Mouse (Mus musculus) hindbrain, postnatal 0 days (tissue): ENCODE measurements around the gene Phb. TPM values are rescaled to one million over a fixed set of nuclear protein-coding genes. Genes with fewer than 3 reads are reported as not detected.

Experiments used
- ATAC-seq: fragments of 200-750 bp; cut with Nextera tagmentation; 2 replicates; pipeline ENCODE4 v1.8.0; 2017; ENCODE audit warnings: mild to moderate bottlenecking, moderate TSS enrichment, moderate library complexity
- DNase-seq: peaks from one replicate; pipeline ENCODE4 v3.0.0-alpha.2; 2015; ENCODE audit warnings: low spot score
- H3K27ac ChIP-seq: fragments of 300-500 bp; sonication (generic); 2 replicates; pipeline ENCODE4 v1.5.1; 2014; ENCODE audit warnings: mild to moderate bottlenecking
- H3K27me3 ChIP-seq: fragments of 300-500 bp; sonication (generic); 2 replicates; pipeline ENCODE4 v1.6.1; 2014; ENCODE audit warnings: low read length, mixed read lengths; ENCODE audit not compliant: insufficient read depth
- H3K36me3 ChIP-seq: fragments of 300-500 bp; sonication (generic); 2 replicates; pipeline ENCODE4 v1.6.1; 2014; ENCODE audit warnings: low read length, mixed read lengths; ENCODE audit not compliant: insufficient read depth
- H3K4me1 ChIP-seq: fragments of 300-500 bp; sonication (generic); 2 replicates; pipeline ENCODE4 v1.6.1; 2014; ENCODE audit warnings: antibody characterized with exemption, low read length, mixed read lengths; ENCODE audit not compliant: insufficient read depth
- H3K4me2 ChIP-seq: fragments of 300-500 bp; sonication (generic); 2 replicates; pipeline ENCODE4 v1.6.1; 2014; ENCODE audit warnings: low read depth, mild to moderate bottlenecking, low read length, moderate library complexity, mixed read lengths
- H3K4me3 ChIP-seq: fragments of 300-500 bp; sonication (generic); 2 replicates; pipeline ENCODE4 v1.5.1; 2014; ENCODE audit warnings: low read length
- H3K9ac ChIP-seq: fragments of 300-500 bp; sonication (generic); replicated peaks from 2 replicates; pipeline ENCODE4 v1.6.1; 2014; ENCODE audit warnings: mild to moderate bottlenecking, low read length, moderate library complexity, mixed read lengths
- H3K9me3 ChIP-seq: fragments of 300-500 bp; sonication (generic); 2 replicates; pipeline ENCODE4 v1.6.1; 2016; ENCODE audit warnings: low read length, mixed read lengths
- CTCF ChIP-seq: IDR thresholded peaks from 2 replicates; pipeline ENCODE4 v1.5.1; 2016; ENCODE audit warnings: antibody characterized with exemption, control low read depth, low read depth
- WGBS: fragments of 180-500 bp; shearing (Covaris S2); extraction: QIAGEN DNeasy Blood & Tissue Kit; methylation state at CpG from one replicate; pipeline ENCODE4 v1.1.7; 2014; 5-methylcytosine and 5-hydroxymethylcytosine counted together
- polyA plus RNA-seq: library from polyadenylated mRNA; unstranded; fragments of >200 nt; fragmentation: Nextera tagmentation; extraction: Ambion mirVana; gene quantifications from 2 replicates; pipeline ENCODE4 v1.2.1, GENCODE M21; 2015
- total RNA-seq: library from RNA; depleted of rRNA; stranded (reverse); fragments of >200 nt; gene quantifications from 2 replicates; pipeline ENCODE4 v1.2.3, GENCODE M21; 2014; rRNA removed

Phb gene
- total and polyA plus RNA-seq, 2 experiments from 2014 or later = 156 to 214 TPM

DNA sequence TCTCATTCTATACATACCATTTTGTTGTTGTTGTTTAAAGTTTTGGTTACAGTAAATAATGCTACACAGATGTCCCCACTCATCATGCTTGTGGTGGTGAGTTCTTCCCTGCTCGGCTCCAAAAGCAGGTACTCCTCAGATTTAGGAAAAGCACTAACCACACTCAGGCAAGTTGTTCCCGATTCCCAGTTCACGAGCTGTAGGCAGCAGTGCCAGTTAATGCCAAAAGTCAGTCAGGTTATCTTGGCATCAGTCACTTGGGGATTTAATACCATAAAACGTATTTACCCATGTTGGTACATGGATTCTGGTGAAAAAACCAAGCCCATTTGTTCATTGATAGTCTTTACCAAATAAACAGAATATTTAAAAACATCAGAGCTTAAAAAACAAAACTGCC lies 59.4 kb downstream of the Phb start:
- Histone ChIP-seq H3K27ac (no peak overlapping the region), H3K9me3 (no peaks in the 10 kb centered on the region), H3K36me3 (no peaks in the 10 kb centered on the region), H3K4me1 (no peaks in the 10 kb centered on the region), H3K27me3 (no peaks in the 10 kb centered on the region), H3K4me2 (no peak overlapping the region), H3K4me3 (no peak overlapping the region), H3K9ac (no peak overlapping the region)
- 72% methylated on average over 4 of the region's 4 CpGs for WGBS
- no peak for DNase-seq
- ATAC-seq = no peak
- no peak for TF ChIP-seq CTCF

DNA sequence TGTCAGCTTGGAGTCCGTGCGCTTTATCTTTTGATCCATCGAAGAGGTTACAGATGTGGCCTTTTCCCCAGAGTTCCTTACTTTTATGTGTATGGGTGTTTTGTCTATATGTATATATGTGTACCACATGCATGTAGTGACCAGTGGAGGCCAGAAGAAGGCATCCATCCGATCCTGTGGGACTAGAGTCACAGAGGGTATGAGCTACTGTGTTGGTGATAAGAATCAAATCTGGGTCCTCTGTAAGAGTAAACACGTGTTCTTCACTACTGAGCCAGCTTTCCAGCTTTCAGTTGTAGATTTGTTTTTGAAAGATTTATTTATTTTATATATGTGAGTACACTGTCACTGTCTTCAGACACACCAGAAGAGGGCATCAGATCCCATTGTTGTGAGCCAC lies 61.2 kb downstream of the Phb start:
- no peak for TF ChIP-seq CTCF
- no peak overlapping the region for H3K4me3 ChIP-seq
- WGBS = 93% methylated on average over 5 of the region's 5 CpGs
- no peak overlapping the region for H3K4me2 ChIP-seq
- DNase-seq (no peak), ATAC-seq (no peak)
- H3K9ac ChIP-seq = no peak overlapping the region
- no peaks in the 10 kb centered on the region for H3K4me1 ChIP-seq
- no peaks in the 10 kb centered on the region for H3K36me3 ChIP-seq
- no peaks in the 10 kb centered on the region for H3K27me3 ChIP-seq
- no peak overlapping the region for H3K27ac ChIP-seq
- no peaks in the 10 kb centered on the region for H3K9me3 ChIP-seq

DNA sequence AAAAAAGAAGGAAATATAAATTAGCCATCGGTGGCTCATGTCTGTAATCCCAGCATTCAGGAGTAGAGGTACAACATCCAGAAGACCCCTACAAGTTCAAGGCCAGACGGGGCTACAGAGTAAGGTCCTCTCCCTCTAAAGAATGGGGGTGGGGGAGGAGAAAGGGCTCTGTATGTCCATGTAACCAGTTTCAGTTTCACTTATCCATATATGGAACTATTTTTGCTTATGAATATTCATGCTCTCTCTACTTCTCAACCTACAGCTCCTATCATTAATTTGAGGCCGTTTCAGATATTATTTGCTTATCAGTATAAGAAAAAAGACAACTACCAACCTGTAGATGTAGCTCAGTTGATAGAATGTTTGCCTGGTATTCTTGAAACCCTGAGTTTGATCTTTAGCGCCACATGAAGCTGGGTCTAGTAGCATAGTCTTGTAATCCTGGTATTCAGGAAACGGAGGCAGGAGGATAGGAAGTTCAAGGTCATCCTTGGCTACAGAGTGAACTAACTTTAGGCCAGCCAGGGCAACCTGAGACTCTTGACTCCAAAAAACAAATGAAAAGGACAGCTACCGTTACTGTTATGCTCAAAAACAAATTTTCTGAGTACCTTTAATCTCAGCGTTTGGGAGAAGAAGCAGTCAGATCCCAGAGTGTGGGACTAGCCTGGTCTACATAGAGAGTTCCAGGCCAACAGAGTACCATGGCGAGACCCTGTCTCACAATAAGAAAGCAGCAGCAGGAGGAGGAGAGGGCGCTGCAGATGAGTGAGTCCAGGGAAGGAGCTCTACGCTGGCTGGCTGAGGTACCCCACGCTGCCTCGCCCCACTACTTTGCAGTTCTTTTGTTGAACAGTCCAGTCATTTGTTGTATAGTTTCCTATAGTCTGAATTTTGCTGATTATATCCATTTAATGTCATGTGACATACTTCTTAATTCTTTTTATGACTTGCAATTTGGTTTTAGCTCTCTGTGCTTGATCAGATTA lies 62.5 kb downstream of the Phb start:
- Histone ChIP-seq H3K4me1 (no peaks in the 10 kb centered on the region), H3K27me3 (no peaks in the 10 kb centered on the region), H3K9ac (no peak overlapping the region), H3K36me3 (no peaks in the 10 kb centered on the region), H3K9me3 (no peaks in the 10 kb centered on the region), H3K27ac (no peak overlapping the region), H3K4me3 (no peak overlapping the region), H3K4me2 (no peak overlapping the region)
- WGBS = 79% methylated on average over 12 of the region's 12 CpGs
- DNase-seq = no peak
- ATAC-seq = no peak
- no peak for TF ChIP-seq CTCF

Other genes with a start within 250 kb of the Phb start
- 21.4 and 23.6 TPM in 2 replicates for gene Nxph3, start 152.4 kb upstream of the Phb start, total RNA-seq
- gene Nxph3, start 152.4 kb upstream of the Phb start, polyA plus RNA-seq = 3.7 and 4.1 TPM in 2 replicates
- gene Ngfr, start 79.2 kb upstream of the Phb start, total RNA-seq = 53.2 and 66.9 TPM in 2 replicates
- 25.4 and 31.0 TPM in 2 replicates for gene Ngfr, start 79.2 kb upstream of the Phb start, polyA plus RNA-seq
- gene Zfp652, start 45.7 kb downstream of the Phb start, total RNA-seq = 23.0 and 28.8 TPM in 2 replicates
- gene Zfp652, start 45.7 kb downstream of the Phb start, polyA plus RNA-seq = 14.7 and 15.2 TPM in 2 replicates
- 1.8 and 2.0 TPM in 2 replicates for gene B130006D01Rik, start 56.6 kb downstream of the Phb start, total RNA-seq
- gene B130006D01Rik, start 56.6 kb downstream of the Phb start, polyA plus RNA-seq = 0.77 and 0.88 TPM in 2 replicates
- 5.2 and 6.3 TPM in 2 replicates for gene Phospho1, start 157.5 kb downstream of the Phb start, total RNA-seq
- 0.59 TPM in 1 of 2 replicates, not detected in the other for gene Phospho1, start 157.5 kb downstream of the Phb start, polyA plus RNA-seq
- 0.63 TPM in 1 of 2 replicates, not detected in the other for gene Gngt2, start 170.3 kb downstream of the Phb start, total RNA-seq
- gene Gngt2, start 170.3 kb downstream of the Phb start, polyA plus RNA-seq = 2.9 and 3.9 TPM in 2 replicates
- 1.9 and 3.2 TPM in 2 replicates for gene Abi3, start 175.5 kb downstream of the Phb start, total RNA-seq
- 1.6 and 3.1 TPM in 2 replicates for gene Abi3, start 175.5 kb downstream of the Phb start, polyA plus RNA-seq
- not detected in 2 replicates for gene B4galnt2, start 247.9 kb downstream of the Phb start, total RNA-seq
- not detected in 2 replicates for gene B4galnt2, start 247.9 kb downstream of the Phb start, polyA plus RNA-seq